Mouse (Mus musculus) myocyte (in vitro differentiated cells): ENCODE measurements around the gene Hoxc6. TPM values are rescaled to one million over a fixed set of nuclear protein-coding genes. Genes with fewer than 3 reads are reported as not detected.

Experiments used
- H3K27me3 ChIP-seq: one replicate; pipeline ENCODE4 v1.6.1; 2011; ENCODE audit not compliant: control insufficient read depth, insufficient read depth, insufficient read length
- H3K36me3 ChIP-seq: one replicate; pipeline ENCODE4 v1.6.1; 2011; ENCODE audit not compliant: control insufficient read depth, insufficient read depth
- H3K4me2 ChIP-seq: one replicate; pipeline ENCODE4 v1.6.1; 2011; ENCODE audit warnings: low read depth, control low read depth
- H3K4me3 ChIP-seq: one replicate; pipeline ENCODE4 v1.5.1; 2011; ENCODE audit warnings: mild to moderate bottlenecking, control low read depth, moderate library complexity
- H3K79me2 ChIP-seq: one replicate; pipeline ENCODE4 v1.6.1; 2011; ENCODE audit not compliant: control insufficient read depth, insufficient read depth
- H3ac ChIP-seq: one replicate; pipeline ENCODE4 v1.6.1; 2011; ENCODE audit not compliant: control insufficient read depth, insufficient read length
- CEBPB ChIP-seq: IDR thresholded peaks from 2 replicates; pipeline ENCODE4 v1.6.1; 2011; ENCODE audit warnings: mild to moderate bottlenecking, moderate library complexity; ENCODE audit not compliant: poor library complexity, insufficient read depth, severe bottlenecking
- E2F4 ChIP-seq: IDR thresholded peaks from one replicate; pipeline ENCODE4 v1.6.1; 2011; ENCODE audit warnings: mild to moderate bottlenecking, control low read depth, moderate library complexity; ENCODE audit not compliant: insufficient read depth
- MAX ChIP-seq: IDR thresholded peaks from one replicate; pipeline ENCODE4 v1.6.1; 2011; ENCODE audit warnings: low read depth, mild to moderate bottlenecking, control low read depth
- MYOD1 ChIP-seq, 3 experiments: IDR thresholded peaks; one replicate each; pipeline ENCODE4 v1.6.1; 2011; ENCODE audit warnings: control low read depth in 2 of 3, low read depth in 2 of 3, mild to moderate bottlenecking in 2 of 3, moderate library complexity in 1 of 3; ENCODE audit not compliant: insufficient read length in 2 of 3, control insufficient read depth in 1 of 3
- MYOG ChIP-seq, 3 experiments: IDR thresholded peaks; one replicate each; pipeline ENCODE4 v1.6.1; 2011; ENCODE audit warnings: control low read depth in 2 of 3, low read depth in 2 of 3, mild to moderate bottlenecking in 2 of 3; ENCODE audit not compliant: insufficient read length in 2 of 3, control insufficient read depth in 1 of 3, insufficient read depth in 1 of 3
- POLR2A ChIP-seq: IDR thresholded peaks from one replicate; pipeline ENCODE4 v1.6.1; 2011; ENCODE audit warnings: low read depth, mild to moderate bottlenecking, control low read depth, moderate library complexity; ENCODE audit not compliant: insufficient read length
- POLR2AphosphoS2 ChIP-seq: IDR thresholded peaks from one replicate; pipeline ENCODE4 v1.6.1; 2011; ENCODE audit warnings: low read depth, control low read depth; ENCODE audit not compliant: insufficient read length
- REST ChIP-seq: IDR thresholded peaks from one replicate; pipeline ENCODE4 v1.6.1; 2011; ENCODE audit warnings: mild to moderate bottlenecking, control low read depth, moderate library complexity; ENCODE audit not compliant: insufficient read depth, insufficient read length
- SRF ChIP-seq: IDR thresholded peaks from one replicate; pipeline ENCODE4 v1.6.1; 2011; ENCODE audit warnings: low read depth; ENCODE audit not compliant: control insufficient read depth, insufficient read length
- TCF12 ChIP-seq: IDR thresholded peaks from one replicate; pipeline ENCODE4 v1.6.1; 2011; ENCODE audit warnings: mild to moderate bottlenecking, control low read depth; ENCODE audit not compliant: poor library complexity, insufficient read depth, severe bottlenecking
- TCF3 ChIP-seq: IDR thresholded peaks from one replicate; pipeline ENCODE4 v1.6.1; 2011; ENCODE audit warnings: low read depth, control low read depth; ENCODE audit not compliant: insufficient read length
- USF1 ChIP-seq: IDR thresholded peaks from one replicate; pipeline ENCODE4 v1.6.1; 2011; ENCODE audit warnings: low read depth, mild to moderate bottlenecking, control low read depth, moderate library complexity
- polyA plus RNA-seq: library from polyadenylated mRNA; unstranded; fragments of >200 nt; fragmentation: generic; extraction: Trizol; gene quantifications from one replicate; pipeline ENCODE4 v1.2.1, GENCODE M21; 2012; ENCODE audit warnings: missing spikeins

Hoxc6 gene
- polyA plus RNA-seq, 1 experiment = 14.0 TPM

DNA sequence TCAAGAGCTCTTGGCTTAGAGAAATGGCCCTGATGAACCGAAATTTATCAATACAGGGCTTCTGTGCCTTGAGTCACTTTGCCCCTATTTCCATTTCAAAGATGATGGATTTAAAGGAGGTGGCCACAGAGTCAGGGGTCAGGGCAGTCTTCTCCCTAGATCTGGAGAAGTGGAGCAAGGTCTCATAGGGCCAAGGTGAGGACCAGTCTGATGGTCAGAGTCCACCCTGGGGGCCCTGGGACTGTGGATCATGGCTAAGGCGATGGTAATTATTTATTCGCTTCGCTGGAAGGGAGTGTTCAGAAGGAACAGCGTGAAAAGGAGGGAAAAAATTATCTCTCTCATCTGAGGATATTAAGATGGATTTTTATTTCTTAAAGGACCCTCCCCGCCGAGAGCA, 23.0 kb upstream of the Hoxc6 start:
- H3K4me2 ChIP-seq = peak overlapping the region; percentile 95
- no peak for TF ChIP-seq POLR2A
- TF ChIP-seq REST = no peak
- no peak for TF ChIP-seq CEBPB
- H3ac ChIP-seq = peak overlapping the region; percentile 64
- no peaks in the 10 kb centered on the region for H3K36me3 ChIP-seq
- H3K79me2 ChIP-seq = peaks cover 100% of the 10 kb centered on the region
- H3K4me3 ChIP-seq = peak overlapping the region; percentile 92
- no peaks in the 10 kb centered on the region for H3K27me3 ChIP-seq

- Histone ChIP-seq H3K4me2 (peak overlapping the region; percentile 95), H3K4me3 (peak overlapping the region; percentile 92)
These were observed 22.4 kb upstream of the Hoxc6 start for GRCm38 (mm10) chr15:102975688-102976111.

DNA sequence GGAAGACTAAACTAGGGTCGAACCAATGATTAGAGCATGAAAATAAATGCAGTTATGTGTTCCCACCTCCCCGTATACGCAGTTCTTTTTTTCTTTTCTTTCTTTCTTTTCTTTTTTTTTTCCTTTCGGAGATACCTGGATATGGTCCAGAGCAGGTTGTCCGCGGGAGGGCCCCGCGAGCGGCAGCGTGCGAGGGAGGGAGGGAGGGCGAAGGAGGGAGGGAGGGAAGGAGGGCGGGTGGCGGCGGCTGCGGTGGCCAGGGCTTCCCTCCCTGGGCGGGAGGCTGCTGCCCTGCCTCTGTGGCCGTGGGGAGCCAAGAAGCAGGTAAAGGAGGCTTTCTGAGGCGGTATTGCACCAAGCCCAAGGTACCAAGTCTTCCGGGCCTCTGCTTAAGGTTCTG, 21.9 kb upstream of the Hoxc6 start, which contains the start of gene Hoxc9:
Hoxc9 (plus strand) TSS at position 269 of the 400 bp plus-strand sequence.
- no peaks in the 10 kb centered on the region for H3K27me3 ChIP-seq
- H3K4me3 ChIP-seq = peak within 1 kb of the TSS; percentile 92
- H3K79me2 ChIP-seq = peaks cover 100% of the 10 kb centered on the region
- no peaks in the 10 kb centered on the region for H3K36me3 ChIP-seq
- peak within 1 kb of the TSS; percentile 95 for H3K4me2 ChIP-seq
- peak within 1 kb of the TSS; percentile 64 for H3ac ChIP-seq
- TF ChIP-seq CEBPB = no peak
- no peak for TF ChIP-seq MYOG (IDR thresholded peaks at IDR 0.05; ENCODE audit: control insufficient read depth in 1 of 3, insufficient read depth in 1 of 3, insufficient read length in 2 of 3, low read depth in 2 of 3)
- no peak for TF ChIP-seq USF1
- peak; percentile 50 for TF ChIP-seq POLR2AphosphoS2
- no peak for TF ChIP-seq TCF12
- peak; percentile 44 for TF ChIP-seq POLR2A
- TF ChIP-seq MYOD1 (IDR thresholded peaks at IDR 0.05; ENCODE audit: control insufficient read depth in 1 of 3, insufficient read length in 2 of 3, low read depth in 2 of 3) = peak in 1 of 3 experiments; percentile 30

More at GRCm38 (mm10) chr15:102975688-102976111, 22.4 kb upstream of the Hoxc6 start:
- Histone ChIP-seq H3K79me2 (peaks cover 100% of the 10 kb centered on the region), H3ac (peak overlapping the region; percentile 64), H3K27me3 (no peaks in the 10 kb centered on the region), H3K36me3 (no peaks in the 10 kb centered on the region)
- TF ChIP-seq MYOG (IDR thresholded peaks at IDR 0.05; ENCODE audit: control insufficient read depth in 1 of 3, insufficient read depth in 1 of 3, insufficient read length in 2 of 3, low read depth in 2 of 3) = peak in 1 of 3 experiments; percentile 33
- no peak for TF ChIP-seq CEBPB
- TF ChIP-seq REST = peak; percentile 2
- TF ChIP-seq E2F4 = peak; percentile 1
- TF ChIP-seq POLR2A = peak; percentile 94
- TF ChIP-seq POLR2AphosphoS2 = peak; percentile 96
- no peak for TF ChIP-seq TCF12
- TF ChIP-seq USF1 = no peak
- no peak for TF ChIP-seq TCF3
- TF ChIP-seq MYOD1 (IDR thresholded peaks at IDR 0.05; ENCODE audit: control insufficient read depth in 1 of 3, insufficient read length in 2 of 3, low read depth in 2 of 3) = peak in 2 of 3 experiments; percentile 1 to 38

GRCm38 (mm10) chr15:102976631-102977422, 21.2 kb upstream of the Hoxc6 start:
- Histone ChIP-seq H3K36me3 (no peaks in the 10 kb centered on the region), H3ac (peak overlapping the region; percentile 64), H3K4me3 (peak overlapping the region; percentile 92), H3K27me3 (no peaks in the 10 kb centered on the region), H3K4me2 (peak overlapping the region; percentile 95), H3K79me2 (peaks cover 99% of the 10 kb centered on the region)
- TF ChIP-seq REST (no peak), MAX (no peak), POLR2A (peak; percentile 63), E2F4 (no peak), TCF3 (no peak), MYOD1 (IDR thresholded peaks at IDR 0.05; ENCODE audit: control insufficient read depth in 1 of 3, insufficient read length in 2 of 3, low read depth in 2 of 3) (no peak), SRF (no peak), POLR2AphosphoS2 (peak; percentile 71), USF1 (no peak), TCF12 (no peak), CEBPB (no peak), MYOG (IDR thresholded peaks at IDR 0.05; ENCODE audit: control insufficient read depth in 1 of 3, insufficient read depth in 1 of 3, insufficient read length in 2 of 3, low read depth in 2 of 3) (no peak)

- peaks cover 99% of the 10 kb centered on the region for H3K79me2 ChIP-seq
- H3K27me3 ChIP-seq = no peaks in the 10 kb centered on the region
- no peak for TF ChIP-seq TCF12
- TF ChIP-seq CEBPB = no peak
- TF ChIP-seq TCF3 = no peak
- TF ChIP-seq MAX = no peak
- TF ChIP-seq USF1 = no peak
- no peak for TF ChIP-seq MYOD1 (IDR thresholded peaks at IDR 0.05; ENCODE audit: control insufficient read depth in 1 of 3, insufficient read length in 2 of 3, low read depth in 2 of 3)
- no peak for TF ChIP-seq SRF
- TF ChIP-seq REST = no peak
- no peak for TF ChIP-seq POLR2AphosphoS2
- no peak for TF ChIP-seq MYOG (IDR thresholded peaks at IDR 0.05; ENCODE audit: control insufficient read depth in 1 of 3, insufficient read depth in 1 of 3, insufficient read length in 2 of 3, low read depth in 2 of 3)
- no peak for TF ChIP-seq POLR2A
- TF ChIP-seq E2F4 = no peak
- H3K4me2 ChIP-seq = peak overlapping the region; percentile 95
- H3K4me3 ChIP-seq = peak overlapping the region; percentile 92
- H3ac ChIP-seq = peak overlapping the region; percentile 64
- H3K36me3 ChIP-seq = no peaks in the 10 kb centered on the region
These were observed 20.6 kb upstream of the Hoxc6 start for GRCm38 (mm10) chr15:102977423-102977974.
